Mouse (Mus musculus) forebrain, postnatal 0 days (tissue): ENCODE measurements at regions not wholly inside any gene's neighbourhood (a gene's known extent, or its start where the extent isn't known, plus 50 kb on each side); places are given as distances from the start of the nearest gene placed in this dataset.
A peak's percentile ranks its signal among the peaks of the same experiment; 100 is the strongest.

Source experiments
- ATAC-seq: fragments of 200-750 bp; cut with Nextera tagmentation; 2 replicates; pipeline ENCODE4 v1.8.0; 2017; ENCODE audit warnings: mild to moderate bottlenecking, moderate library complexity
- DNase-seq: peaks from one replicate; pipeline ENCODE4 v3.0.0-alpha.2; 2015
- H3K27ac ChIP-seq: fragments of 300-500 bp; sonication (generic); 2 replicates; pipeline ENCODE4 v1.5.1; 2014; ENCODE audit warnings: low read depth, mild to moderate bottlenecking, antibody characterized with exemption, low read length, moderate library complexity, mixed read lengths
- H3K27me3 ChIP-seq: fragments of 300-500 bp; sonication (generic); 2 replicates; pipeline ENCODE4 v1.6.1; 2014; ENCODE audit warnings: mild to moderate bottlenecking, low read length, mixed read lengths; ENCODE audit not compliant: insufficient read depth
- H3K36me3 ChIP-seq: fragments of 300-500 bp; sonication (generic); 2 replicates; pipeline ENCODE4 v1.6.1; 2014; ENCODE audit warnings: mild to moderate bottlenecking, moderate library complexity; ENCODE audit not compliant: insufficient read depth
- H3K4me1 ChIP-seq: fragments of 300-500 bp; sonication (generic); 2 replicates; pipeline ENCODE4 v1.6.1; 2014; ENCODE audit warnings: antibody characterized with exemption; ENCODE audit not compliant: insufficient read depth
- H3K4me2 ChIP-seq: fragments of 300-500 bp; sonication (generic); 2 replicates; pipeline ENCODE4 v1.6.1; 2014; ENCODE audit warnings: low read depth, mild to moderate bottlenecking, moderate library complexity
- H3K4me3 ChIP-seq: fragments of 300-500 bp; sonication (generic); 2 replicates; pipeline ENCODE4 v1.5.1; 2014; ENCODE audit warnings: low read depth, low read length, mixed read lengths
- H3K9ac ChIP-seq: fragments of 300-500 bp; sonication (generic); 2 replicates; pipeline ENCODE4 v1.6.1; 2014; ENCODE audit warnings: mild to moderate bottlenecking
- H3K9me3 ChIP-seq: fragments of 300-500 bp; sonication (generic); 2 replicates; pipeline ENCODE4 v1.6.1; 2016; ENCODE audit warnings: low read length
- CTCF ChIP-seq: sonication (generic); IDR thresholded peaks from 2 replicates; pipeline ENCODE4 v1.5.1; 2016; ENCODE audit warnings: antibody characterized with exemption, control low read depth, low read depth
- WGBS: fragments of 180-500 bp; shearing (Covaris S2); extraction: QIAGEN DNeasy Blood & Tissue Kit; methylation state at CpG from one replicate; pipeline ENCODE4 v1.1.7; 2014; 5-methylcytosine and 5-hydroxymethylcytosine counted together

DNA sequence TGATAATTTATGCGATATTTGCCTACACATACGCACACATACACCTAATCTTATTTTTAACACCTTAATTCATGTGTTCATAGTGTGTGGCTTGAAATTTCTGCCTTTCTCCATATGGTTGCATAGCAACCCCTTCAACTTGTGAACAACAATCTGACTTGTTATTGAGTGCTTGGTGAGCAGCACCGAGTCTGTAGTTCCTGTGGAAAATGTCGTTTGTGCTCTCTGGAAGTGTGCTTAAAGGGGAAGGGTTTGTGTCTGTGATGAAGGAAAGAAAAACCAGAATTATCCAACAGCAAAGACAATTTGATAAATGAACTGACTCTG, 85.7 kb upstream of the Mettl25 start:
- no peak for TF ChIP-seq CTCF
- Histone ChIP-seq H3K4me3 (no peak overlapping the region), H3K27me3 (no peaks in the 10 kb centered on the region), H3K4me1 (no peaks in the 10 kb centered on the region), H3K9me3 (no peaks in the 10 kb centered on the region), H3K9ac (no peak overlapping the region), H3K4me2 (no peak overlapping the region), H3K36me3 (no peaks in the 10 kb centered on the region), H3K27ac (no peak overlapping the region)
- DNase-seq = peak; percentile 21
- WGBS = 18% methylated on average over 4 of the region's 4 CpGs
- peak; percentile 68 for ATAC-seq

DNA sequence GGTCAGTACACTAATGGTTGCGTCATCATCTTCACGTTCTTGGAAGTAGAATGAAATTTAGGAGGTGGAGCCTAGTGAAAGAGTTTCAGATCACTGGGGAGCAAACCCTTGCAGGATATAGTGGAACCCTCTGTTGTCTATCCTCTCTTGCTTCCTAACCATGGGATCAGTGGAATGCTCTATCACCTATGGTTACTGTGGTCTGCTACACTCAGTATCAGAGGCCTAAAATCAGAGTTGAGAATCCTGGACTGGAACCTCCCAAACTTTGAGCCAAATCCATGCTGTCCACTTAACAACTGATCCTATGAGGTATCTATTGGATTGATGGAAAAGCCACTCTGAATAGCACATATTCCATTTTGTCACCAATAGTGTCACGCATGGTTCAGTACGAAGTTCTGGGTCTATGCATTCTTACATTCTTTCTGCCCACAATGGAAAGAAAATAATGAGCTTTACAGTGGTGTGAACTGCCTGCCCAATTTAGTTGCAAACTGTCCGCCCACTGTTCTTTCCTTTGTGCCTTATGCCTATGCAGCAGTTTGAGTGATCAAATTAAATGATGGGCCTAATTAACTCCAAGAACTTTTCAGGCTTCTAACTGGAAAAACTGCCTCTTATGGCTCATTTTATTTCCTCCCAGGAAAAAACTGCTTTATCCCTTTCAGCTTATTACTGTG, 85.2 kb upstream of the Mettl25 start:
- no peak overlapping the region for H3K4me3 ChIP-seq
- H3K4me2 ChIP-seq = no peak overlapping the region
- H3K27ac ChIP-seq = no peak overlapping the region
- H3K9ac ChIP-seq = no peak overlapping the region
- H3K9me3 ChIP-seq = no peaks in the 10 kb centered on the region
- DNase-seq (no peak), ATAC-seq (peak; percentile 58)
- H3K4me1 ChIP-seq = no peaks in the 10 kb centered on the region
- TF ChIP-seq CTCF = no peak
- 42% methylated on average over 5 of the region's 5 CpGs for WGBS
- H3K27me3 ChIP-seq = no peaks in the 10 kb centered on the region
- no peaks in the 10 kb centered on the region for H3K36me3 ChIP-seq

DNA sequence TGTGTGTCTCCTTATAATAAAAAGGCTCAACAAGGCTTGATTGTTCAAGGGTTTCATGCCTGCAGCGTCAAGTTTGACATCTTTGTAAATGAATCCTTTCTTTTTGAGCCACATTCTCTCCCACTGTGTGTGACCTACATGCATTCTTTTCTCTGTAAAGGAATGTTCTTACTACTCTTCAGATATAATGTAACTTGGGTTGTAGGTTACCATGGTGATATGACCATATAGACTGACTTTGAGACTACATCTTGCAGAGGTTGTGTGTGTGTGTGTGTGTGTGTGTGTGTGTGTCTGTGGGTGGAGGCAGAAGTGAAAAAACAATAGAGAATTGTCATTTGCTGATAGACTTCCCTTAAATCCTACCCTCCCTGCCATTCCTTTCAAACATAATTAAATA, 58.5 kb upstream of the Mettl25 start:
- H3K27me3 ChIP-seq = no peaks in the 10 kb centered on the region
- no peak overlapping the region for H3K4me2 ChIP-seq
- no peaks in the 10 kb centered on the region for H3K4me1 ChIP-seq
- no peak for TF ChIP-seq CTCF
- no peak overlapping the region for H3K9ac ChIP-seq
- 15% methylated on average over 1 of the region's 1 CpGs for WGBS
- DNase-seq (peak; percentile 15), ATAC-seq (peak; percentile 73)
- H3K4me3 ChIP-seq = no peak overlapping the region
- H3K9me3 ChIP-seq = no peaks in the 10 kb centered on the region
- no peaks in the 10 kb centered on the region for H3K36me3 ChIP-seq
- no peak overlapping the region for H3K27ac ChIP-seq

DNA sequence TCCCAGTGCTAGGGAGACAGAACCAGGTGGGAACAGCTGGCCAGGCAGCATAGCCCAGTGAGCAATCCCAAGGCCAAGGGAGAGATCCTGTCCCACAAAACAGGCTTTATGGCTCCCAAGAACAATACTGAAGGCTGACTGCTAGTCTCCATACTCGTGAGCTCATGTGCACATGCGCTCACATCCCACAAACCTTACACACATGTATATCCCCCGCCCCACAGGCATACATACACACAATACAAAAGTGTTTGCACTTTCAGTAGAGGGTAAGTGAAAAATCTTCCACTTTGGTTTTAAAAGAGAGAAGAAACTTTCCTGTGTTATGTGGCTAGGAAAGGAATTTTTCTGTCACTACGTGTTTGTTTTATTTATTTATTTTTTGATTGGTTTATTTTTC, 58.0 kb upstream of the Mettl25 start:
- WGBS = 73% methylated on average over 4 of the region's 4 CpGs
- no peak overlapping the region for H3K4me2 ChIP-seq
- no peak for TF ChIP-seq CTCF
- no peaks in the 10 kb centered on the region for H3K36me3 ChIP-seq
- DNase-seq (no peak), ATAC-seq (no peak)
- H3K9me3 ChIP-seq = no peaks in the 10 kb centered on the region
- no peak overlapping the region for H3K4me3 ChIP-seq
- H3K9ac ChIP-seq = no peak overlapping the region
- H3K27ac ChIP-seq = no peak overlapping the region
- H3K27me3 ChIP-seq = no peaks in the 10 kb centered on the region
- H3K4me1 ChIP-seq = no peaks in the 10 kb centered on the region
